Mouse (Mus musculus): ENCODE measurements around the gene Smg6.
A peak's percentile ranks its signal among the peaks of the same experiment; 100 is the strongest.
"Not testable (repeated sequence)": the region's sequence is repeated elsewhere in the genome, so short reads cannot be mapped to it uniquely, and the experiment has no call there.

Smg6 gene

GRCm38 (mm10) chr11:75169405-75170080, 243.9 kb downstream of the Smg6 start, which contains the start of gene Hic1:
Gene Hic1, minus strand, starts transcription at chr11:75169519.
- no peak for DNase-seq

- DNase-seq, result peak; percentile 98
Observed at GRCm38 (mm10) chr11:75170136-75170751, 244.6 kb downstream of the Smg6 start.

GRCm38 (mm10) chr11:75171186-75171865, 245.7 kb downstream of the Smg6 start:
- DNase-seq, result no peak

- DNase-seq, result no peak
Observed at GRCm38 (mm10) chr11:75172151-75173094, 246.8 kb downstream of the Smg6 start.

GRCm38 (mm10) chr11:75173095-75173798, 247.6 kb downstream of the Smg6 start:
- DNase-seq, result peak; percentile 85

- DNase-seq, result no peak
Observed at GRCm38 (mm10) chr11:75173799-75174165, 248.2 kb downstream of the Smg6 start.

- DNase-seq, result not testable (repeated sequence)
Observed at GRCm38 (mm10) chr11:75174574-75174973, 249.0 kb downstream of the Smg6 start.

GRCm38 (mm10) chr11:75178011-75178410, 252.4 kb downstream of the Smg6 start:
- no peak for DNase-seq

GRCm38 (mm10) chr11:75178672-75179208, 253.1 kb downstream of the Smg6 start, which contains the start of gene Ovca2:
Gene Ovca2, minus strand, starts transcription at chr11:75178835.
- DNase-seq, result peak; percentile 94

GRCm38 (mm10) chr11:75183917-75184570, 258.4 kb downstream of the Smg6 start:
- DNase-seq, result no peak

GRCm38 (mm10) chr11:75184573-75184972, 258.9 kb downstream of the Smg6 start:
- DNase-seq, result no peak

GRCm38 (mm10) chr11:75184986-75185385, 259.4 kb downstream of the Smg6 start:
- DNase-seq, result no peak

GRCm38 (mm10) chr11:75189713-75190370, 264.2 kb downstream of the Smg6 start:
- DNase-seq, result no peak

GRCm38 (mm10) chr11:75190371-75190724, 264.7 kb downstream of the Smg6 start:
- peak; percentile 93 for DNase-seq

- DNase-seq, result no peak
Observed at GRCm38 (mm10) chr11:75190905-75191441, 265.4 kb downstream of the Smg6 start, which contains the start of gene Dph1. Gene Dph1, minus strand, starts transcription at chr11:75191241.

- DNase-seq, result no peak
Observed at GRCm38 (mm10) chr11:75191841-75192240, 266.2 kb downstream of the Smg6 start.

GRCm38 (mm10) chr11:75192336-75193214, 267.0 kb downstream of the Smg6 start:
- peak; percentile 87 for DNase-seq

GRCm38 (mm10) chr11:75193256-75194071, 267.8 kb downstream of the Smg6 start, which contains the start of gene Rtn4rl1:
Gene Rtn4rl1, plus strand, starts transcription at chr11:75193783.
- peak; percentile 78 for DNase-seq
